Comparison of ENCODE assay signal across 23 mouse cellular contexts in genomic region chr5:149767116-149767515, GRCm38 (mm10).
DNase-seq lines count a peak whose midpoint lies in the region; ATAC-seq lines count a peak whose summit lies in the region.
"Had no signal": no experiment of that assay in that cellular context is flagged by ENCODE, and none has a peak within 500 bp of the region (broad histone marks: within the 10 kb centered on the region; RNA-seq: fewer than 3 reads in every experiment).

No protein-coding gene starts in this region.

- DNase-seq in embryonic facial prominence, embryonic 10.5 days (ENCODE audit: low spot score) = peak; percentile 21
- peak; percentile 42 for DNase-seq in limb, embryonic 11.5 days (ENCODE audit: low spot score)
- peak; percentile 28 for DNase-seq in mesoderm, embryonic 11.5 days (ENCODE audit: low read depth, low spot score)
- DNase-seq in adrenal gland, postnatal 36 days = no peak
- DNase-seq in testis, postnatal 14 days (ENCODE audit: low spot score) = no peak
- DNase-seq in MN1 (ENCODE audit: low spot score) = no peak
- DNase-seq: adrenal gland, postnatal 10 days; cerebellum, adult 18-20 months; cerebellum, adult 9-11 months; cerebellum, postnatal 36 days; gastrocnemius, postnatal 14 days; heart, adult 2 months; heart, postnatal 14 days had no signal

- H3K27me3 ChIP-seq in embryonic facial prominence, embryonic 10.5 days (replicated peaks; ENCODE audit: low read depth, poor library complexity, severe bottlenecking) = no peaks in the 10 kb centered on the region
- H3K27me3 ChIP-seq in embryonic facial prominence, embryonic 15.5 days = no peaks in the 10 kb centered on the region
- H3K27me3 ChIP-seq in limb, embryonic 11.5 days (ENCODE audit: control insufficient read depth, insufficient read depth, low read length) = no peaks in the 10 kb centered on the region
- H3K27me3 ChIP-seq: heart, embryonic 15.5 days had no signal

- peaks cover 10% of the 10 kb centered on the region; the same call in 1 of the 2 replicates for H3K4me1 ChIP-seq in embryonic facial prominence, embryonic 10.5 days
- 0 out of 2 replicates have a peak, but pooled peaks cover 4% of the 10 kb centered on the region for H3K4me1 ChIP-seq in embryonic facial prominence, embryonic 15.5 days
- H3K4me1 ChIP-seq in limb, embryonic 11.5 days (ENCODE audit: control insufficient read depth, insufficient read depth, low read length) = 0 out of 2 replicates have a peak, but pooled peaks cover 3% of the 10 kb centered on the region
- H3K4me1 ChIP-seq: forebrain, embryonic 10.5 days; heart, embryonic 15.5 days had no signal

- no peak overlapping the region for H3K4me3 ChIP-seq in embryonic facial prominence, embryonic 10.5 days
- no peak overlapping the region for H3K4me3 ChIP-seq in embryonic facial prominence, embryonic 15.5 days (replicated peaks)
- H3K4me3 ChIP-seq in limb, embryonic 11.5 days (ENCODE audit: low read depth, low read length) = no peak overlapping the region
- H3K4me3 ChIP-seq: erythroblast, embryonic 14.5 days; forebrain, embryonic 10.5 days; heart, adult 2 months; heart, embryonic 15.5 days had no signal

- H3K9ac ChIP-seq in embryonic facial prominence, embryonic 15.5 days = no peak overlapping the region
- no peak overlapping the region for H3K9ac ChIP-seq in limb, embryonic 11.5 days (ENCODE audit: low read length)
- H3K9ac ChIP-seq: heart, embryonic 15.5 days; hindbrain, embryonic 14.5 days had no signal

- 43% methylated on average over 8 of the region's 8 CpGs for WGBS in embryonic facial prominence, embryonic 10.5 days
- WGBS in embryonic facial prominence, embryonic 15.5 days = 19% methylated on average over 8 of the region's 8 CpGs
- WGBS in limb, embryonic 11.5 days = 25% methylated on average over 8 of the region's 8 CpGs

- H3K4me2 ChIP-seq in embryonic facial prominence, embryonic 15.5 days (replicated peaks) = 0 out of 2 replicates have a peak overlapping the region, but pooled peaks have one; percentile 4
- no peak overlapping the region for H3K4me2 ChIP-seq in limb, embryonic 11.5 days (ENCODE audit: low read depth, severe bottlenecking)
- H3K4me2 ChIP-seq: heart, embryonic 11.5 days; heart, embryonic 15.5 days; hindbrain, embryonic 14.5 days had no signal

- H3K9me3 ChIP-seq in embryonic facial prominence, embryonic 10.5 days = no peaks in the 10 kb centered on the region
- no peaks in the 10 kb centered on the region for H3K9me3 ChIP-seq in embryonic facial prominence, embryonic 15.5 days (replicated peaks)
- H3K9me3 ChIP-seq in limb, embryonic 11.5 days (ENCODE audit: control insufficient read depth, low read length) = no peaks in the 10 kb centered on the region
- H3K9me3 ChIP-seq: forebrain, embryonic 10.5 days; heart, embryonic 15.5 days had no signal

- no peaks in the 10 kb centered on the region for H3K36me3 ChIP-seq in embryonic facial prominence, embryonic 10.5 days (replicated peaks)
- H3K36me3 ChIP-seq in embryonic facial prominence, embryonic 15.5 days = no peaks in the 10 kb centered on the region
- H3K36me3 ChIP-seq in limb, embryonic 11.5 days (ENCODE audit: control insufficient read depth, insufficient read depth, low read length) = no peaks in the 10 kb centered on the region
- H3K36me3 ChIP-seq: forebrain, embryonic 10.5 days; G1E; heart, embryonic 15.5 days had no signal

- ATAC-seq in embryonic facial prominence, embryonic 15.5 days (ENCODE audit: insufficient number of reproducible peaks, low FRiP score, low TSS enrichment, low read depth) = no peak
- ATAC-seq in limb, embryonic 11.5 days (ENCODE audit: insufficient number of reproducible peaks, low FRiP score, low TSS enrichment, low read depth) = no peak; the same call in 1 of the 2 replicates
- ATAC-seq: CD4-positive, CD25-positive, alpha-beta regulatory T cell, adult 4 months; forebrain, embryonic 14.5 days; intestine, postnatal 0 days had no signal

- H3K27ac ChIP-seq in embryonic facial prominence, embryonic 10.5 days (replicated peaks) = no peak overlapping the region
- no peak overlapping the region for H3K27ac ChIP-seq in embryonic facial prominence, embryonic 15.5 days (replicated peaks)
- H3K27ac ChIP-seq in limb, embryonic 11.5 days (replicated peaks; ENCODE audit: low read depth, low read length) = no peak overlapping the region
- H3K27ac ChIP-seq: forebrain, embryonic 10.5 days; heart, adult 2 months; heart, embryonic 15.5 days; hindbrain, embryonic 14.5 days had no signal

Comparison
In these comparisons a context has a peak if more than half of its experiments do, and no peak if none do; other contexts are left out.
1. DNase-seq: peak in embryonic facial prominence, embryonic 10.5 days (single experiment), limb, embryonic 11.5 days (single experiment) and mesoderm, embryonic 11.5 days (single experiment); none in adrenal gland, postnatal 36 days (0 of 2), testis, postnatal 14 days (single experiment) and MN1 (single experiment).